In the genomic region with DNA sequence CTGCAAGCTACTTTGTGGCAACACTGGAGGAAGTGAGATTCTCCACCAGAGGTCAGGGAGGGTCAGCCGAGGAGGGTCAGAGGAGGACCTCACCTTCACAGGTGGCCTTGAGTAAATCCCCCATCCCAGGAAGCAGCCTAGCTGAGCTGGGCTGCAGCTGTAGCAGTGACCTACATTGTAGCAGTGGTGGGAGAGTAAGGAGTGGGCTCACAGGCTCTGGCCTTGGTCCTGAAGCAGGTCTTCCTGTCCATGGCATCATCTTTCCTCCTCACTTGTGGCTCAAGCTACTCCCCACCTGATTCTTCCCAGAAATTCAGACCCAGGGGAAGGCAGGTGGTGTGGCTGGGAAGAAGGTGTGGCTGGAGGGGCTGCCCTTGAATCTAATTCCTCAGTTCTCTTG, we compare ENCODE assay signal across 8 mouse cellular contexts.
DNase-seq lines count a peak whose midpoint lies in the region; ATAC-seq lines count a peak whose summit lies in the region.
"Not testable (repeated sequence)": the region's sequence is repeated elsewhere in the genome, so short reads cannot be mapped to it uniquely, and the experiment has no call there.

No protein-coding gene starts in this region.

- not testable (repeated sequence) for H3K4me3 ChIP-seq in limb, embryonic 11.5 days (ENCODE audit: low read depth, low read length); midbrain, embryonic 11.5 days (ENCODE audit: low read depth, low read length)

- H3K36me3 ChIP-seq in limb, embryonic 11.5 days (ENCODE audit: control insufficient read depth, insufficient read depth, low read length); midbrain, embryonic 11.5 days (ENCODE audit: control insufficient read depth, insufficient read depth, low read length): not testable (repeated sequence)

- H3K9ac ChIP-seq in limb, embryonic 11.5 days (ENCODE audit: low read length); midbrain, embryonic 11.5 days (ENCODE audit: low read length): not testable (repeated sequence)

- 31% methylated on average over 1 of the region's 1 CpGs for WGBS in limb, embryonic 11.5 days
- 33% methylated on average over 1 of the region's 1 CpGs for WGBS in midbrain, embryonic 11.5 days

- not testable (repeated sequence) for H3K4me1 ChIP-seq in limb, embryonic 11.5 days (ENCODE audit: control insufficient read depth, insufficient read depth, low read length); midbrain, embryonic 11.5 days (ENCODE audit: control insufficient read depth, insufficient read depth, low read length)

- not testable (repeated sequence) for H3K4me2 ChIP-seq in limb, embryonic 11.5 days (ENCODE audit: low read depth, severe bottlenecking); midbrain, embryonic 11.5 days

- peak; percentile 57 for DNase-seq in ES-CJ7 (ENCODE audit: low read depth, low spot score)
- DNase-seq in adrenal gland, postnatal 14 days: peak; percentile 6
- DNase-seq in embryo, embryonic 11 days: peak; percentile 20
- peak; percentile 12 for DNase-seq in forelimb bud, embryonic 11.5 days (ENCODE audit: low read depth, low spot score)
- DNase-seq in kidney, postnatal 10 days: peak; percentile 11
- DNase-seq in limb, embryonic 11.5 days (ENCODE audit: low spot score): peak; percentile 48
- peak; percentile 75 for DNase-seq in midbrain, embryonic 11.5 days (ENCODE audit: low spot score, missing footprints)
- DNase-seq in retina, embryonic 14.5 days (ENCODE audit: low spot score): peak; percentile 37

- not testable (repeated sequence) for H3K27ac ChIP-seq in limb, embryonic 11.5 days (replicated peaks; ENCODE audit: low read depth, low read length); midbrain, embryonic 11.5 days (ENCODE audit: low read depth, low read length)

- ATAC-seq in limb, embryonic 11.5 days (ENCODE audit: insufficient number of reproducible peaks, low FRiP score, low TSS enrichment, low read depth); midbrain, embryonic 11.5 days (ENCODE audit: low FRiP score): not testable (repeated sequence)

- H3K27me3 ChIP-seq in limb, embryonic 11.5 days (ENCODE audit: control insufficient read depth, insufficient read depth, low read length); midbrain, embryonic 11.5 days (ENCODE audit: control insufficient read depth, insufficient read depth, low read length): not testable (repeated sequence)

- H3K9me3 ChIP-seq in limb, embryonic 11.5 days (ENCODE audit: control insufficient read depth, low read length); midbrain, embryonic 11.5 days (ENCODE audit: control insufficient read depth, low read length): not testable (repeated sequence)

Comparison
In these comparisons a context has a peak if more than half of its experiments do, and no peak if none do; other contexts are left out.
1. DNase-seq: peak in every context shown above with its lines; median percentile 75 in midbrain, embryonic 11.5 days; 57 in ES-CJ7; 48 in limb, embryonic 11.5 days; 37 in retina, embryonic 14.5 days; 20 in embryo, embryonic 11 days; 12 in forelimb bud, embryonic 11.5 days; 11 in kidney, postnatal 10 days; 6 in adrenal gland, postnatal 14 days.